Mouse (Mus musculus): ENCODE results near the gene Gnb5. TPM values are rescaled to one million over a fixed set of nuclear protein-coding genes. Genes with fewer than 3 reads are reported as not detected.
A peak's percentile ranks its signal among the peaks of the same experiment; 100 is the strongest.
"Not testable (repeated sequence)": the region's sequence is repeated elsewhere in the genome, so short reads cannot be mapped to it uniquely, and the experiment has no call there.

The Gnb5 gene
- polyA plus RNA-seq, 1 experiment = 5.2 TPM

GRCm38 (mm10) chr9:75355783-75356182 lies 49.7 kb downstream of the Gnb5 start:
- H3K4me3 ChIP-seq (replicated peaks; ENCODE audit: control insufficient read depth, low read depth, low read length) = no peak overlapping the region
- WGBS = 62% methylated on average over 4 of the region's 4 CpGs
- no peaks in the 10 kb centered on the region for H3K4me1 ChIP-seq (ENCODE audit: control insufficient read depth, insufficient read depth, low read length)
- no peak overlapping the region for H3K27ac ChIP-seq (ENCODE audit: control insufficient read depth, insufficient read depth, low read depth, low read length, poor library complexity)
- TF ChIP-seq POLR2A (IDR thresholded peaks at IDR 0.05; ENCODE audit: borderline replicate concordance, control insufficient read depth, low read depth, low read length) = no peak
- TF ChIP-seq CTCF (IDR thresholded peaks at IDR 0.05; ENCODE audit: control insufficient read depth, insufficient read depth, low read length) = no peak

GRCm38 (mm10) chr9:75357087-75357654 lies 51.1 kb downstream of the Gnb5 start:
- TF ChIP-seq CTCF (IDR thresholded peaks at IDR 0.05; ENCODE audit: control insufficient read depth, insufficient read depth, low read length) (no peak), POLR2A (IDR thresholded peaks at IDR 0.05; ENCODE audit: borderline replicate concordance, control insufficient read depth, low read depth, low read length) (no peak)
- 75% methylated on average over 9 of the region's 9 CpGs for WGBS
- no peak overlapping the region for H3K4me3 ChIP-seq (replicated peaks; ENCODE audit: control insufficient read depth, low read depth, low read length)
- H3K4me1 ChIP-seq (ENCODE audit: control insufficient read depth, insufficient read depth, low read length) = no peaks in the 10 kb centered on the region; the same call in 1 of the 2 replicates
- no peak overlapping the region for H3K27ac ChIP-seq (ENCODE audit: control insufficient read depth, insufficient read depth, low read depth, low read length, poor library complexity)

GRCm38 (mm10) chr9:75361699-75362098 lies 55.6 kb downstream of the Gnb5 start:
- Histone ChIP-seq H3K4me3 (replicated peaks; ENCODE audit: control insufficient read depth, low read depth, low read length) (no peak overlapping the region), H3K27ac (ENCODE audit: control insufficient read depth, insufficient read depth, low read depth, low read length, poor library complexity) (peak overlapping the region; percentile 67), H3K4me1 (ENCODE audit: control insufficient read depth, insufficient read depth, low read length) (peaks cover 6% of the 10 kb centered on the region; the same call in 1 of the 2 replicates)
- 3% methylated on average over 5 of the region's 5 CpGs for WGBS
- TF ChIP-seq POLR2A (IDR thresholded peaks at IDR 0.05; ENCODE audit: borderline replicate concordance, control insufficient read depth, low read depth, low read length) = no peak
- peak; percentile 86 for TF ChIP-seq CTCF (IDR thresholded peaks at IDR 0.05; ENCODE audit: control insufficient read depth, insufficient read depth, low read length)

- Histone ChIP-seq H3K4me3 (replicated peaks; ENCODE audit: control insufficient read depth, low read depth, low read length) (no peak overlapping the region), H3K4me1 (ENCODE audit: control insufficient read depth, insufficient read depth, low read length) (peaks cover 6% of the 10 kb centered on the region; the same call in 1 of the 2 replicates), H3K27ac (ENCODE audit: control insufficient read depth, insufficient read depth, low read depth, low read length, poor library complexity) (peak overlapping the region; percentile 67)
- WGBS = 27% methylated on average over 4 of the region's 4 CpGs
- TF ChIP-seq CTCF (IDR thresholded peaks at IDR 0.05; ENCODE audit: control insufficient read depth, insufficient read depth, low read length) (no peak), POLR2A (IDR thresholded peaks at IDR 0.05; ENCODE audit: borderline replicate concordance, control insufficient read depth, low read depth, low read length) (no peak)
Observed at GRCm38 (mm10) chr9:75362201-75362600, 56.1 kb downstream of the Gnb5 start.

- no peak for TF ChIP-seq POLR2A (IDR thresholded peaks at IDR 0.05; ENCODE audit: borderline replicate concordance, control insufficient read depth, low read depth, low read length)
- no peak for TF ChIP-seq CTCF (IDR thresholded peaks at IDR 0.05; ENCODE audit: control insufficient read depth, insufficient read depth, low read length)
- Histone ChIP-seq H3K27ac (ENCODE audit: control insufficient read depth, insufficient read depth, low read depth, low read length, poor library complexity) (peak overlapping the region; percentile 14; the same call in 1 of the 2 replicates), H3K4me1 (ENCODE audit: control insufficient read depth, insufficient read depth, low read length) (peaks cover 6% of the 10 kb centered on the region; the same call in 1 of the 2 replicates), H3K4me3 (replicated peaks; ENCODE audit: control insufficient read depth, low read depth, low read length) (no peak overlapping the region)
- 83% methylated on average over 5 of the region's 5 CpGs for WGBS
Observed at GRCm38 (mm10) chr9:75363001-75363400, 56.9 kb downstream of the Gnb5 start.

GRCm38 (mm10) chr9:75363702-75364101 lies 57.6 kb downstream of the Gnb5 start:
- H3K4me1 ChIP-seq (ENCODE audit: control insufficient read depth, insufficient read depth, low read length); H3K27ac ChIP-seq (ENCODE audit: control insufficient read depth, insufficient read depth, low read depth, low read length, poor library complexity); H3K4me3 ChIP-seq (replicated peaks; ENCODE audit: control insufficient read depth, low read depth, low read length): not testable (repeated sequence)
- 63% methylated on average over 7 of the region's 7 CpGs for WGBS

- H3K27ac ChIP-seq (ENCODE audit: control insufficient read depth, insufficient read depth, low read depth, low read length, poor library complexity) = no peak overlapping the region
- TF ChIP-seq CTCF (IDR thresholded peaks at IDR 0.05; ENCODE audit: control insufficient read depth, insufficient read depth, low read length) (no peak), POLR2A (IDR thresholded peaks at IDR 0.05; ENCODE audit: borderline replicate concordance, control insufficient read depth, low read depth, low read length) (no peak)
- H3K4me1 ChIP-seq (ENCODE audit: control insufficient read depth, insufficient read depth, low read length) = peaks cover 6% of the 10 kb centered on the region; the same call in 1 of the 2 replicates
- H3K4me3 ChIP-seq (replicated peaks; ENCODE audit: control insufficient read depth, low read depth, low read length) = no peak overlapping the region
- WGBS = 82% methylated on average over 4 of the region's 4 CpGs
Observed at GRCm38 (mm10) chr9:75365195-75365594, 59.1 kb downstream of the Gnb5 start.

- H3K27ac ChIP-seq (ENCODE audit: control insufficient read depth, insufficient read depth, low read depth, low read length, poor library complexity) = no peak overlapping the region
- H3K4me1 ChIP-seq (ENCODE audit: control insufficient read depth, insufficient read depth, low read length) = peaks cover 6% of the 10 kb centered on the region; the same call in 1 of the 2 replicates
- 69% methylated on average over 5 of the region's 5 CpGs for WGBS
- no peak overlapping the region for H3K4me3 ChIP-seq (replicated peaks; ENCODE audit: control insufficient read depth, low read depth, low read length)
- TF ChIP-seq POLR2A (IDR thresholded peaks at IDR 0.05; ENCODE audit: borderline replicate concordance, control insufficient read depth, low read depth, low read length) (no peak), CTCF (IDR thresholded peaks at IDR 0.05; ENCODE audit: control insufficient read depth, insufficient read depth, low read length) (no peak)
Observed at GRCm38 (mm10) chr9:75366191-75366590, 60.1 kb downstream of the Gnb5 start.

GRCm38 (mm10) chr9:75368779-75369178 lies 62.7 kb downstream of the Gnb5 start:
- H3K4me3 ChIP-seq (replicated peaks; ENCODE audit: control insufficient read depth, low read depth, low read length) = no peak overlapping the region
- no peak overlapping the region for H3K27ac ChIP-seq (ENCODE audit: control insufficient read depth, insufficient read depth, low read depth, low read length, poor library complexity)
- no peaks in the 10 kb centered on the region; the same call in 1 of the 2 replicates for H3K4me1 ChIP-seq (ENCODE audit: control insufficient read depth, insufficient read depth, low read length)
- no peak for TF ChIP-seq CTCF (IDR thresholded peaks at IDR 0.05; ENCODE audit: control insufficient read depth, insufficient read depth, low read length)
- TF ChIP-seq POLR2A (IDR thresholded peaks at IDR 0.05; ENCODE audit: borderline replicate concordance, control insufficient read depth, low read depth, low read length) = no peak
- WGBS = 65% methylated on average over 3 of the region's 3 CpGs

Data from bone marrow, adult 2 months (tissue).